Mouse (Mus musculus) embryonic fibroblast, embryonic 13.5 days (primary cell): ENCODE results near the gene Nkain1.

Source experiments
- CTCF ChIP-seq: IDR thresholded peaks from 2 replicates; pipeline ENCODE4 v1.5.1; 2011; ENCODE audit warnings: mild to moderate bottlenecking, control low read depth, low read length, moderate library complexity, borderline replicate concordance; ENCODE audit not compliant: insufficient read depth
- POLR2A ChIP-seq: IDR thresholded peaks from 2 replicates; pipeline ENCODE4 v1.6.1; 2011; ENCODE audit warnings: low read depth, mild to moderate bottlenecking, control low read depth, low read length, moderate library complexity

DNA sequence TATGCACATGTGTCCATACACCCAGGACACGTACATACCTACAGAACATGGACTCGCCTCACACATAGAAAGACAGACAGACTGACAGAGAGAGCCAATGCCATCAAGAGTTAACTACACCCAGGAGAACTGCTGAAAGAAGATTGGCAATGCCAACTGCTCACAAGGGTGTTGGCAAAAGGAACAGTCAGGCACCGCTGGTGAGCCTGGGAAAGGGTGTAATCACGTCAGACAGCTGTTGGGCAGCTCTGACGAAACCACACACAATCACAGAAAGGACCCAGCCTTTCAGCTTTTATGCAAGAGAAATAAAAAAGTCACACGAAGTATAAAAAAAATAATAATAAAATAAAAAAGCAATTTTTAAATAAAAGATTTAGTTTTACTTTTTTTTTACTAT is 57.5 kb downstream of the Nkain1 start:
- no peak for TF ChIP-seq POLR2A
- no peak for TF ChIP-seq CTCF
